Mouse (Mus musculus): ENCODE measurements around the gene Phrf1. TPM values are rescaled to one million over a fixed set of nuclear protein-coding genes. Genes with fewer than 3 reads are reported as not detected.

Phrf1 gene
- polyA plus RNA-seq, 1 experiment from 2014 or later: 71.7 TPM

GRCm38 (mm10) chr7:141195754-141196153, 32.8 kb upstream of the Phrf1 start:
- H3K4me2 ChIP-seq: peak overlapping the region; percentile 100; the same call in 1 of the 2 replicates
- no peaks in the 10 kb centered on the region for H3K27me3 ChIP-seq
- peaks cover 29% of the 10 kb centered on the region for H3K4me1 ChIP-seq (replicated peaks)
- no peak for ATAC-seq (ENCODE audit: low FRiP score, low read depth)
- H3K27ac ChIP-seq (replicated peaks): no peak overlapping the region
- peak overlapping the region; percentile 67; the same call in 1 of the 2 replicates for H3K4me3 ChIP-seq
- peaks cover 13% of the 10 kb centered on the region for H3K36me3 ChIP-seq
- H3K9ac ChIP-seq: no peak overlapping the region
- 94% methylated on average over 2 of the region's 2 CpGs for WGBS
- H3K9me3 ChIP-seq: no peaks in the 10 kb centered on the region

- no peak overlapping the region for H3K4me3 ChIP-seq
- no peaks in the 10 kb centered on the region for H3K9me3 ChIP-seq
- no peak overlapping the region for H3K9ac ChIP-seq
- peaks cover 29% of the 10 kb centered on the region for H3K4me1 ChIP-seq (replicated peaks)
- no peak overlapping the region for H3K4me2 ChIP-seq
- no peaks in the 10 kb centered on the region for H3K27me3 ChIP-seq
- H3K27ac ChIP-seq (replicated peaks): no peak overlapping the region
- 91% methylated on average over 8 of the region's 8 CpGs for WGBS
- H3K36me3 ChIP-seq: peaks cover 4% of the 10 kb centered on the region; the same call in 1 of the 2 replicates
- no peak for ATAC-seq (ENCODE audit: low FRiP score, low read depth)
Measured at GRCm38 (mm10) chr7:141196619-141197282, 31.8 kb upstream of the Phrf1 start.

- Histone ChIP-seq H3K36me3 (no peaks in the 10 kb centered on the region), H3K9ac (no peak overlapping the region), H3K27me3 (no peaks in the 10 kb centered on the region), H3K4me2 (no peak overlapping the region), H3K4me3 (no peak overlapping the region), H3K27ac (replicated peaks) (no peak overlapping the region), H3K4me1 (replicated peaks) (peaks cover 15% of the 10 kb centered on the region), H3K9me3 (no peaks in the 10 kb centered on the region)
- WGBS: 96% methylated on average over 4 of the region's 4 CpGs
- no peak for ATAC-seq (ENCODE audit: low FRiP score, low read depth)
Measured at GRCm38 (mm10) chr7:141198121-141198520, 30.5 kb upstream of the Phrf1 start.

GRCm38 (mm10) chr7:141204546-141204945, 24.0 kb upstream of the Phrf1 start:
- 81% methylated on average over 3 of the region's 3 CpGs for WGBS
- ATAC-seq (ENCODE audit: low FRiP score, low read depth): no peak
- no peak overlapping the region for H3K27ac ChIP-seq (replicated peaks)

GRCm38 (mm10) chr7:141205504-141205903, 23.1 kb upstream of the Phrf1 start:
- Histone ChIP-seq H3K4me2 (no peak overlapping the region), H3K9me3 (no peaks in the 10 kb centered on the region), H3K27me3 (no peaks in the 10 kb centered on the region), H3K4me1 (replicated peaks) (no peaks in the 10 kb centered on the region), H3K9ac (no peak overlapping the region), H3K4me3 (no peak overlapping the region), H3K36me3 (no peaks in the 10 kb centered on the region), H3K27ac (replicated peaks) (no peak overlapping the region)
- ATAC-seq (ENCODE audit: low FRiP score, low read depth): no peak
- 93% methylated on average over 5 of the region's 5 CpGs for WGBS

More at GRCm38 (mm10) chr7:141204546-141204945, 24.0 kb upstream of the Phrf1 start:
- Histone ChIP-seq H3K9me3 (no peaks in the 10 kb centered on the region), H3K9ac (no peak overlapping the region), H3K4me2 (no peak overlapping the region), H3K36me3 (no peaks in the 10 kb centered on the region), H3K27me3 (no peaks in the 10 kb centered on the region), H3K4me3 (no peak overlapping the region), H3K4me1 (replicated peaks) (no peaks in the 10 kb centered on the region)

GRCm38 (mm10) chr7:141206182-141206937, 22.2 kb upstream of the Phrf1 start:
- H3K4me3 ChIP-seq: no peak overlapping the region
- no peak overlapping the region for H3K4me2 ChIP-seq
- H3K9ac ChIP-seq: no peak overlapping the region
- ATAC-seq (ENCODE audit: low FRiP score, low read depth): 0 out of 2 replicates have a peak, but pooled peaks have one; percentile 31
- no peak overlapping the region for H3K27ac ChIP-seq (replicated peaks)
- no peaks in the 10 kb centered on the region for H3K36me3 ChIP-seq
- no peaks in the 10 kb centered on the region for H3K4me1 ChIP-seq (replicated peaks)
- H3K9me3 ChIP-seq: no peaks in the 10 kb centered on the region
- WGBS: 94% methylated on average over 18 of the region's 18 CpGs
- no peaks in the 10 kb centered on the region for H3K27me3 ChIP-seq

- H3K27ac ChIP-seq (replicated peaks): no peak overlapping the region
- no peak overlapping the region for H3K9ac ChIP-seq
- no peaks in the 10 kb centered on the region for H3K36me3 ChIP-seq
- ATAC-seq (ENCODE audit: low FRiP score, low read depth): no peak
- 84% methylated on average over 3 of the region's 3 CpGs for WGBS
- no peaks in the 10 kb centered on the region for H3K4me1 ChIP-seq (replicated peaks)
- H3K4me3 ChIP-seq: no peak overlapping the region
- H3K9me3 ChIP-seq: no peaks in the 10 kb centered on the region
- H3K27me3 ChIP-seq: no peaks in the 10 kb centered on the region
- H3K4me2 ChIP-seq: no peak overlapping the region
Measured at GRCm38 (mm10) chr7:141209526-141209925, 19.1 kb upstream of the Phrf1 start.

- H3K27me3 ChIP-seq: no peaks in the 10 kb centered on the region
- no peaks in the 10 kb centered on the region for H3K9me3 ChIP-seq
- H3K27ac ChIP-seq (replicated peaks): no peak overlapping the region
- no peak overlapping the region for H3K9ac ChIP-seq
- H3K4me3 ChIP-seq: no peak overlapping the region
- H3K4me1 ChIP-seq (replicated peaks): peaks cover 5% of the 10 kb centered on the region
- H3K4me2 ChIP-seq: no peak overlapping the region
- ATAC-seq (ENCODE audit: low FRiP score, low read depth): no peak
- WGBS: 87% methylated on average over 12 of the region's 12 CpGs
- no peaks in the 10 kb centered on the region for H3K36me3 ChIP-seq
Measured at GRCm38 (mm10) chr7:141210137-141210536, 18.4 kb upstream of the Phrf1 start.

- no peak overlapping the region for H3K4me3 ChIP-seq
- H3K9me3 ChIP-seq: no peaks in the 10 kb centered on the region
- no peak overlapping the region for H3K9ac ChIP-seq
- no peak for ATAC-seq (ENCODE audit: low FRiP score, low read depth)
- H3K36me3 ChIP-seq: no peaks in the 10 kb centered on the region
- peaks cover 6% of the 10 kb centered on the region for H3K4me1 ChIP-seq (replicated peaks)
- H3K4me2 ChIP-seq: no peak overlapping the region
- WGBS: 91% methylated on average over 14 of the region's 14 CpGs
- no peak overlapping the region for H3K27ac ChIP-seq (replicated peaks)
- no peaks in the 10 kb centered on the region for H3K27me3 ChIP-seq
Measured at GRCm38 (mm10) chr7:141210606-141211131, 17.9 kb upstream of the Phrf1 start.

- Histone ChIP-seq H3K27ac (replicated peaks) (no peak overlapping the region), H3K4me1 (replicated peaks) (peaks cover 20% of the 10 kb centered on the region), H3K27me3 (no peaks in the 10 kb centered on the region), H3K4me3 (no peak overlapping the region), H3K4me2 (no peak overlapping the region), H3K9ac (no peak overlapping the region), H3K9me3 (no peaks in the 10 kb centered on the region), H3K36me3 (no peaks in the 10 kb centered on the region)
- no peak for ATAC-seq (ENCODE audit: low FRiP score, low read depth)
- WGBS: 92% methylated on average over 3 of the region's 3 CpGs
Measured at GRCm38 (mm10) chr7:141213133-141213532, 15.5 kb upstream of the Phrf1 start.

GRCm38 (mm10) chr7:141213605-141214235, 14.9 kb upstream of the Phrf1 start, which contains the start of gene Lmntd2:
Lmntd2 (minus strand) TSS chr7:141214080.
- 0 out of 2 replicates have a peak within 1 kb of the TSS, but pooled peaks have one; percentile 65 for H3K9ac ChIP-seq
- peak within 1 kb of the TSS; percentile 98 for H3K4me2 ChIP-seq
- H3K4me1 ChIP-seq (replicated peaks): peaks cover 20% of the 10 kb centered on the region
- peak within 1 kb of the TSS; percentile 54 for H3K27ac ChIP-seq (replicated peaks)
- peak within 1 kb of the TSS; percentile 65 for H3K4me3 ChIP-seq
- WGBS: 96% methylated on average over 11 of the region's 11 CpGs
- H3K36me3 ChIP-seq: no peaks in the 10 kb centered on the region
- no peak for ATAC-seq (ENCODE audit: low FRiP score, low read depth)
- no peaks in the 10 kb centered on the region for H3K27me3 ChIP-seq
- no peaks in the 10 kb centered on the region for H3K9me3 ChIP-seq

- H3K4me2 ChIP-seq: no peak overlapping the region
- H3K36me3 ChIP-seq: no peaks in the 10 kb centered on the region
- H3K9me3 ChIP-seq: no peaks in the 10 kb centered on the region
- no peak overlapping the region for H3K4me3 ChIP-seq
- H3K4me1 ChIP-seq (replicated peaks): peaks cover 20% of the 10 kb centered on the region
- no peaks in the 10 kb centered on the region for H3K27me3 ChIP-seq
- no peak overlapping the region for H3K9ac ChIP-seq
- H3K27ac ChIP-seq (replicated peaks): no peak overlapping the region
- WGBS: 83% methylated on average over 3 of the region's 3 CpGs
- ATAC-seq (ENCODE audit: low FRiP score, low read depth): no peak
Measured at GRCm38 (mm10) chr7:141214310-141214709, 14.3 kb upstream of the Phrf1 start.
